Mouse (Mus musculus) small intestine, adult 2 months (tissue): ENCODE measurements around the gene Spast.

Source experiments
- CTCF ChIP-seq: fragments of 200-500 bp; IDR thresholded peaks from 2 replicates; pipeline ENCODE4 v1.5.1; 2012; ENCODE audit warnings: low read depth, mild to moderate bottlenecking, control low read depth, inconsistent platforms, low read length, moderate library complexity, mixed read lengths; ENCODE audit not compliant: insufficient replicate concordance, insufficient read length; ENCODE audit errors: extremely low read depth
- POLR2A ChIP-seq: fragments of 200-500 bp; IDR thresholded peaks from 2 replicates; pipeline ENCODE4 v1.6.1; 2012; ENCODE audit warnings: low read depth, mild to moderate bottlenecking, control low read depth, inconsistent platforms, low read length, moderate library complexity

- TF ChIP-seq CTCF (no peak), POLR2A (peak; percentile 16; the same call in 1 of the 2 replicates)
These were observed 44.3 kb upstream of the Spast start for GRCm38 (mm10) chr17:74294426-74295025.
